Mouse (Mus musculus): ENCODE results near the gene Rhcg. TPM values are rescaled to one million over a fixed set of nuclear protein-coding genes. Genes with fewer than 3 reads are reported as not detected.

The Rhcg gene
- polyA plus RNA-seq, 1 experiment from 2014 or later = 0.20 TPM

- 14% methylated on average over 9 of the region's 9 CpGs for WGBS
- H3K4me1 ChIP-seq (ENCODE audit: control insufficient read depth, insufficient read depth, low read length) = peaks cover 12% of the 10 kb centered on the region
- no peak overlapping the region for H3K4me2 ChIP-seq (ENCODE audit: low read depth, low read length)
- no peaks in the 10 kb centered on the region for H3K9me3 ChIP-seq (ENCODE audit: control insufficient read depth, low read length)
- H3K27me3 ChIP-seq (replicated peaks; ENCODE audit: control insufficient read depth, insufficient read depth, low read length) = peaks cover 50% of the 10 kb centered on the region
- no peaks in the 10 kb centered on the region for H3K36me3 ChIP-seq (ENCODE audit: control insufficient read depth, insufficient read depth, low read length)
- no peak overlapping the region for H3K27ac ChIP-seq (ENCODE audit: low read length)
- no peak overlapping the region for H3K9ac ChIP-seq (ENCODE audit: low read depth, low read length)
- no peak for ATAC-seq
- H3K4me3 ChIP-seq (ENCODE audit: low read length) = no peak overlapping the region
These were observed 27.5 kb downstream of the Rhcg start for GRCm38 (mm10) chr7:79589763-79590559.

- H3K9me3 ChIP-seq (ENCODE audit: control insufficient read depth, low read length) = no peaks in the 10 kb centered on the region
- 85% methylated on average over 3 of the region's 3 CpGs for WGBS
- ATAC-seq = no peak
- H3K4me3 ChIP-seq (ENCODE audit: low read length) = no peak overlapping the region
- no peak overlapping the region for H3K27ac ChIP-seq (ENCODE audit: low read length)
- H3K4me1 ChIP-seq (ENCODE audit: control insufficient read depth, insufficient read depth, low read length) = peaks cover 12% of the 10 kb centered on the region
- H3K36me3 ChIP-seq (ENCODE audit: control insufficient read depth, insufficient read depth, low read length) = no peaks in the 10 kb centered on the region
- no peak overlapping the region for H3K4me2 ChIP-seq (ENCODE audit: low read depth, low read length)
- H3K27me3 ChIP-seq (replicated peaks; ENCODE audit: control insufficient read depth, insufficient read depth, low read length) = peaks cover 34% of the 10 kb centered on the region
- H3K9ac ChIP-seq (ENCODE audit: low read depth, low read length) = no peak overlapping the region
These were observed 29.2 kb downstream of the Rhcg start for GRCm38 (mm10) chr7:79588284-79588683.

- peak; percentile 65 for ATAC-seq
- WGBS = 3% methylated on average over 20 of the region's 20 CpGs
- Histone ChIP-seq H3K27me3 (replicated peaks; ENCODE audit: control insufficient read depth, insufficient read depth, low read length) (peaks cover 14% of the 10 kb centered on the region), H3K4me3 (ENCODE audit: low read length) (peak overlapping the region; percentile 26), H3K4me1 (ENCODE audit: control insufficient read depth, insufficient read depth, low read length) (peaks cover 12% of the 10 kb centered on the region), H3K27ac (ENCODE audit: low read length) (peak overlapping the region; percentile 52; the same call in 1 of the 2 replicates), H3K4me2 (ENCODE audit: low read depth, low read length) (peak overlapping the region; percentile 54), H3K36me3 (ENCODE audit: control insufficient read depth, insufficient read depth, low read length) (no peaks in the 10 kb centered on the region), H3K9me3 (ENCODE audit: control insufficient read depth, low read length) (no peaks in the 10 kb centered on the region), H3K9ac (ENCODE audit: low read depth, low read length) (peak overlapping the region; percentile 50)
These were observed 38.6 kb downstream of the Rhcg start for GRCm38 (mm10) chr7:79578851-79579241.

GRCm38 (mm10) chr7:79577931-79578850, 39.3 kb downstream of the Rhcg start:
- H3K4me3 ChIP-seq (ENCODE audit: low read length) = peak overlapping the region; percentile 26; the same call in 1 of the 2 replicates
- peak overlapping the region; percentile 50 for H3K9ac ChIP-seq (ENCODE audit: low read depth, low read length)
- H3K27ac ChIP-seq (ENCODE audit: low read length) = peak overlapping the region; percentile 52; the same call in 1 of the 2 replicates
- peaks cover 12% of the 10 kb centered on the region for H3K4me1 ChIP-seq (ENCODE audit: control insufficient read depth, insufficient read depth, low read length)
- no peaks in the 10 kb centered on the region for H3K9me3 ChIP-seq (ENCODE audit: control insufficient read depth, low read length)
- peaks cover 16% of the 10 kb centered on the region for H3K27me3 ChIP-seq (replicated peaks; ENCODE audit: control insufficient read depth, insufficient read depth, low read length)
- no peak for ATAC-seq
- 11% methylated on average over 25 of the region's 25 CpGs for WGBS
- no peaks in the 10 kb centered on the region for H3K36me3 ChIP-seq (ENCODE audit: control insufficient read depth, insufficient read depth, low read length)
- peak overlapping the region; percentile 54 for H3K4me2 ChIP-seq (ENCODE audit: low read depth, low read length)

GRCm38 (mm10) chr7:79577096-79577874, 40.2 kb downstream of the Rhcg start:
- Histone ChIP-seq H3K36me3 (ENCODE audit: control insufficient read depth, insufficient read depth, low read length) (no peaks in the 10 kb centered on the region), H3K9ac (ENCODE audit: low read depth, low read length) (no peak overlapping the region), H3K27ac (ENCODE audit: low read length) (no peak overlapping the region), H3K4me2 (ENCODE audit: low read depth, low read length) (no peak overlapping the region), H3K9me3 (ENCODE audit: control insufficient read depth, low read length) (no peaks in the 10 kb centered on the region), H3K27me3 (replicated peaks; ENCODE audit: control insufficient read depth, insufficient read depth, low read length) (peaks cover 20% of the 10 kb centered on the region), H3K4me3 (ENCODE audit: low read length) (no peak overlapping the region), H3K4me1 (ENCODE audit: control insufficient read depth, insufficient read depth, low read length) (peaks cover 12% of the 10 kb centered on the region)
- ATAC-seq = no peak
- 17% methylated on average over 12 of the region's 12 CpGs for WGBS

DNA sequence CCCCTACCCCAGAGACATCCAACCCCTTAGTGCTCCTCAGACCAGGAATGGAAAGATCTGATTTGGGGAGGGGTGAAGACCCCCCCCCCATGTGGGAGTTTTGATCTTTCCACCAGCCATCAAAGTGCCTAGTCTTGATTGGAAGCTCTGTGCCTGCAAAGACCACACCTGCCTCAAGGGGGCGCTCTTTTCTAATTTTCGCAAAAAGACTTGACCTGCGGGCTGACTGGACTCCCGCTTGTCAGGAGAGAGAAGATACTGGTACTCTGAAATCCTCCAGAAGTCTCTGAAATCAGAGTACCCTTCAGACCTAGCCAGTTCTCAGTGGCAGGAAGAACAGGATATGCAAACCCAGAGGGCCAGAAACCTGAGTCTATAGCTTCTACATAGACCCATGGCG, 40.8 kb downstream of the Rhcg start:
- Histone ChIP-seq H3K36me3 (ENCODE audit: control insufficient read depth, insufficient read depth, low read length) (no peaks in the 10 kb centered on the region), H3K9me3 (ENCODE audit: control insufficient read depth, low read length) (no peaks in the 10 kb centered on the region), H3K27ac (ENCODE audit: low read length) (no peak overlapping the region), H3K9ac (ENCODE audit: low read depth, low read length) (no peak overlapping the region), H3K27me3 (replicated peaks; ENCODE audit: control insufficient read depth, insufficient read depth, low read length) (peaks cover 20% of the 10 kb centered on the region), H3K4me1 (ENCODE audit: control insufficient read depth, insufficient read depth, low read length) (peaks cover 12% of the 10 kb centered on the region), H3K4me2 (ENCODE audit: low read depth, low read length) (no peak overlapping the region), H3K4me3 (ENCODE audit: low read length) (no peak overlapping the region)
- WGBS = 11% methylated on average over 5 of the region's 5 CpGs
- no peak for ATAC-seq

DNA sequence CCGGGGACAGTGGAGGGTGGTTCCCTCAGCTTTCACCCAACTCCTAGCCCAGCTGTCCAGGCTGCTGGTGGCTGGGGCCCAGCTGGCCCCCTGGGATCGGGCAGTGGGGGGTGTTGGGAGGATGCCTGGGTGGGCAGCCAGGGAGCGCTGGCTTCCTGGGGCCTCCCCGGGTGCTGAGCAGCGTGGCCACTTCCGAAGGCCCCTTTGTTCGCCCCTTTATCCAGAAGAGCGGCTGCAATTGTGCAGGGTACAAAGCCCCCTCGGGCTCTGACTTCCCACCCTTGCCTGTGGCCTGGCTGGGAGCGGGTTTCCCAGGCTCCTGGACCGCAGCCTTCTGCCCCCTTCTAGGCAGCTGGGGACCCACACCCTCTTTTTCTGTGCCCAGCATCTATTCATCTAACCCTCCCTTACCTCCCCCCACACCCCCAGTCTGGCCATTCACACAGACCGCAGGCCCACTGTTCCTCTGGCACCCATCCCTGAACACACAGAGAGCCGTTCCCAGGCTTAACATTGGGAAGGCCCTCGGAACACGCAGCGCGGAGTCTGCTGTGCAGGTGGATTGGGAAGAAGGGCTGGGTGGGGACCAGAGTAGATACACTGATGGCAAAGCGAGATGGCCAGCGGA, 45.2 kb downstream of the Rhcg start:
- H3K36me3 ChIP-seq (ENCODE audit: control insufficient read depth, insufficient read depth, low read length) = no peaks in the 10 kb centered on the region
- H3K4me2 ChIP-seq (ENCODE audit: low read depth, low read length) = no peak overlapping the region
- no peak for ATAC-seq
- no peaks in the 10 kb centered on the region for H3K4me1 ChIP-seq (ENCODE audit: control insufficient read depth, insufficient read depth, low read length)
- peaks cover 22% of the 10 kb centered on the region for H3K27me3 ChIP-seq (replicated peaks; ENCODE audit: control insufficient read depth, insufficient read depth, low read length)
- H3K4me3 ChIP-seq (ENCODE audit: low read length) = no peak overlapping the region
- no peaks in the 10 kb centered on the region for H3K9me3 ChIP-seq (ENCODE audit: control insufficient read depth, low read length)
- 60% methylated on average over 19 of the region's 19 CpGs for WGBS
- H3K27ac ChIP-seq (ENCODE audit: low read length) = no peak overlapping the region
- H3K9ac ChIP-seq (ENCODE audit: low read depth, low read length) = no peak overlapping the region

DNA sequence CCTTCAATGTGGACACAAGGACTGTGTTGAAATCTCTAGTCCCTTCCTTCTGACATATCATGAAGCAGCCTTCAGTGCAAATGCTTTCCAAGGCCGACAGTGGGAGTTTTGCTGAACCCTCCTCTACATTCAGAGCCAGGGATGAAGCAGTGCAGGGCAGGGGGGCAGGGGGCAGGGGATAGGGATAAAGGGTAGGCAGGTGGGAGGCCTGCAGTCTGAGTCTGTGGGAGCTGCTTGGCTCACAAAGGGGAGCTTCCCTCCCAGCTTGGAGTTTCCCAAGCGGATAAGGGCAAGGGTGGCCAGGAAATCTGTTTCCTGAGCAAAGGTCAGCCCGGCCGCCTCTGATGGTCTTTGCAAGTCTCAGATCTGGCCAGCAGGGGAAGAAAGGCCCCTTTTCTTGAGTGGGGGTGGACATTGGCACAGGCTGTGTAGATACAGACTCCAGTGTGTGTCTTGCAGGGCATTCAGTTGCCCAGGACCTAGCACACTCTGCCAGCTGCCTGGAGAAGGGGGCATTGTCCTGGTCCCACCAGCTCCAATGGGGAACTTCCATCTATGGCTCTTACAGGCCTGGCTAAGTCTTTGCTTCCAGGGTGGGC, 48.4 kb downstream of the Rhcg start:
- no peak overlapping the region for H3K4me3 ChIP-seq (ENCODE audit: low read length)
- no peaks in the 10 kb centered on the region for H3K36me3 ChIP-seq (ENCODE audit: control insufficient read depth, insufficient read depth, low read length)
- 51% methylated on average over 4 of the region's 4 CpGs for WGBS
- H3K4me2 ChIP-seq (ENCODE audit: low read depth, low read length) = no peak overlapping the region
- ATAC-seq = no peak
- H3K27me3 ChIP-seq (replicated peaks; ENCODE audit: control insufficient read depth, insufficient read depth, low read length) = peaks cover 15% of the 10 kb centered on the region
- H3K9ac ChIP-seq (ENCODE audit: low read depth, low read length) = no peak overlapping the region
- no peaks in the 10 kb centered on the region for H3K4me1 ChIP-seq (ENCODE audit: control insufficient read depth, insufficient read depth, low read length)
- no peak overlapping the region for H3K27ac ChIP-seq (ENCODE audit: low read length)
- H3K9me3 ChIP-seq (ENCODE audit: control insufficient read depth, low read length) = no peaks in the 10 kb centered on the region
